Mouse (Mus musculus): ENCODE data around the gene Dcaf10. TPM values are rescaled to one million over a fixed set of nuclear protein-coding genes. Genes with fewer than 3 reads are reported as not detected.

Dcaf10 gene
- total and polyA plus RNA-seq, 3 experiments = 4.2 to 11.3 (median 10.8) TPM

GRCm38 (mm10) chr4:45418229-45418950, 76.5 kb downstream of the Dcaf10 start:
- Histone ChIP-seq H3K79me2 (replicated peaks; ENCODE audit: control insufficient read depth, insufficient read depth, low read length) (no peaks in the 10 kb centered on the region), H3K9ac (ENCODE audit: low read depth, low read length) (no peak overlapping the region; the same call in 1 of the 2 replicates), H3K4me1 (ENCODE audit: control insufficient read depth, insufficient read depth, low read length) (peaks cover 18% of the 10 kb centered on the region), H3K36me3 (ENCODE audit: control insufficient read depth, insufficient read depth, low read length) (no peaks in the 10 kb centered on the region), H3K4me3 (no peak overlapping the region), H3K27ac (no peak overlapping the region), H3K27me3 (ENCODE audit: control insufficient read depth, insufficient read depth, low read length) (no peaks in the 10 kb centered on the region)
- intact Hi-C loops (cut with DNase I) = loop anchor here (2.0 to 5.0 kb wide), 2 partner anchors 110 to 354 kb away; no protein-coding TSS in a partner anchor
- peak; percentile 54 to 72 for DNase-seq
- peak; percentile 82; the same call in 1 of the 2 replicates for TF ChIP-seq EP300 (IDR thresholded peaks at IDR 0.05; ENCODE audit: insufficient read depth, low read depth, low read length)
- peak; percentile 63 for TF ChIP-seq CTCF (IDR thresholded peaks at IDR 0.05)
- no peak for TF ChIP-seq POLR2A (IDR thresholded peaks at IDR 0.05; ENCODE audit: insufficient read depth, low read depth, low read length)
- 20% methylated on average over 10 of the region's 11 CpGs for WGBS

DNA sequence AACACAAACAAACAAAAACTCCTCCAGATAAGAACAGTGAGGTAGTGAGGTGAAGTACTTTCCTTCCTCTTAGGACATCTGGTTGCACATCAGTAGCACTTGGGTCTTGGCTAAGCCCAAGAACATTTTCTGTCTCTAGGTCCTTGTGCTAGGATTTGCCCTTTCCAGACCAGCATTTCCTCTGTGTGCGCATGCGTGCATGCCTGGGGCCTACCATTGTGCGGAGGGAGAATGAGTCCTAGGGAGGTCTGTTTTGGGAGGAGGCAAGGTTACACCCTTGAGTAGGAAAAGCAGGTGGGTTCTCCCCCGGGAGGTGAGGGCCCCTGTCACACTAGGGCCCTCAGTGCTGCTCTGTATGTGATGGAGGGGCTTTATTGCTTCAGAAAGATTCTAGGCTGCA, 77.2 kb downstream of the Dcaf10 start:
- intact Hi-C loops (cut with DNase I) = loop anchor here (2.0 to 5.0 kb wide), 2 partner anchors 110 to 353 kb away; no protein-coding TSS in a partner anchor
- no peak for DNase-seq
- WGBS = 87% methylated on average over 4 of the region's 4 CpGs
- Histone ChIP-seq H3K27ac (no peak overlapping the region), H3K27me3 (ENCODE audit: control insufficient read depth, insufficient read depth, low read length) (no peaks in the 10 kb centered on the region), H3K36me3 (ENCODE audit: control insufficient read depth, insufficient read depth, low read length) (no peaks in the 10 kb centered on the region), H3K4me3 (no peak overlapping the region), H3K9ac (ENCODE audit: low read depth, low read length) (no peak overlapping the region), H3K79me2 (replicated peaks; ENCODE audit: control insufficient read depth, insufficient read depth, low read length) (no peaks in the 10 kb centered on the region), H3K4me1 (ENCODE audit: control insufficient read depth, insufficient read depth, low read length) (peaks cover 20% of the 10 kb centered on the region)
- no peak for TF ChIP-seq POLR2A (IDR thresholded peaks at IDR 0.05; ENCODE audit: insufficient read depth, low read depth, low read length)
- TF ChIP-seq EP300 (IDR thresholded peaks at IDR 0.05; ENCODE audit: insufficient read depth, low read depth, low read length) = no peak
- TF ChIP-seq CTCF (IDR thresholded peaks at IDR 0.05) = no peak

DNA sequence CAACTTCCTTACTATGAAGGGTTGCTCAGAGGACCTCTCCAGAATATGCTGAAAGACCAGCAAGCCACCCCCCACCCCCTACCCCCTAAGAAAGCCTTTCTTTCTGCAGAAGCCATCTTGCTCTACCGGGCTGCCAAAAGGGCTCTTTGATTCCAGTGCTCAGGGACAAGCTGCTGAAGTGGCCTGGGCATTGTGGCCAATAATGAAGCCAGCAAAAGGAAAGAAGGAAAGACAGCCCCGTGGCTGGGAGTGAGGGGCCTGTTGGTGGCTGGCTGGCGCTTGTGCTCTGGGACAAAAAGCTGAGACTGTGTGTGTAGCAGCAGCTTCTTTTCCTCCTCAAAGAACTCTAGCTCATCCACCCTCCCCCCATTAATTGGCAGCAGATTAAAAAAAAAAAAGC, 78.8 kb downstream of the Dcaf10 start:
- Histone ChIP-seq H3K79me2 (replicated peaks; ENCODE audit: control insufficient read depth, insufficient read depth, low read length) (no peaks in the 10 kb centered on the region), H3K36me3 (ENCODE audit: control insufficient read depth, insufficient read depth, low read length) (no peaks in the 10 kb centered on the region), H3K27me3 (ENCODE audit: control insufficient read depth, insufficient read depth, low read length) (no peaks in the 10 kb centered on the region), H3K4me3 (no peak overlapping the region), H3K4me1 (ENCODE audit: control insufficient read depth, insufficient read depth, low read length) (peaks cover 20% of the 10 kb centered on the region), H3K27ac (no peak overlapping the region), H3K9ac (ENCODE audit: low read depth, low read length) (no peak overlapping the region)
- no peak for DNase-seq
- TF ChIP-seq POLR2A (IDR thresholded peaks at IDR 0.05; ENCODE audit: insufficient read depth, low read depth, low read length) (no peak), CTCF (IDR thresholded peaks at IDR 0.05) (no peak), EP300 (IDR thresholded peaks at IDR 0.05; ENCODE audit: insufficient read depth, low read depth, low read length) (no peak)
- WGBS = 40% methylated on average over 3 of the region's 3 CpGs
- intact Hi-C loops (cut with DNase I) = no loop called here

GRCm38 (mm10) chr4:45421519-45422260, 79.8 kb downstream of the Dcaf10 start:
- H3K9ac ChIP-seq (ENCODE audit: low read depth, low read length) = no peak overlapping the region

DNA sequence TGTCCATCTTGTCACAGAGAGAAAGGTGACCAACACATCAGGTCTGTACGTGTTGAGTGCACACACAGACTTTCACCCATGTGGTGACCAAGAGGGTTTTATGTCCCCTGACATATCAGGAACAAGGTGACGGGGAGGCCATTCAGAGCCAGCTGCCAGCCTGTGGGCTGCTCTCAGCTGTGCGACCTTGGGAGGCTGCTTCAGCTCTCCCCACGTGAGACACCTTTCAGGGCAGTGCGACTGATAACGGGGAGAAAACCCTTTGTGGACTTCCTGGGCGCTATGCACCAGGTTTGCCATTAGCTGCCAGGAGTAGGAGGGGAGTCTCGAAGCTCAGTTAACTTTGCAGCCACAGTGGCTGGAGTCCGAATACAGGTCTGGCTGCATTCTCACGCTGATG, 80.7 kb downstream of the Dcaf10 start:
- DNase-seq = no peak
- Histone ChIP-seq H3K79me2 (replicated peaks; ENCODE audit: control insufficient read depth, insufficient read depth, low read length) (no peaks in the 10 kb centered on the region), H3K4me1 (ENCODE audit: control insufficient read depth, insufficient read depth, low read length) (peaks cover 20% of the 10 kb centered on the region), H3K9ac (ENCODE audit: low read depth, low read length) (no peak overlapping the region), H3K36me3 (ENCODE audit: control insufficient read depth, insufficient read depth, low read length) (no peaks in the 10 kb centered on the region), H3K27ac (no peak overlapping the region), H3K27me3 (ENCODE audit: control insufficient read depth, insufficient read depth, low read length) (no peaks in the 10 kb centered on the region), H3K4me3 (no peak overlapping the region)
- TF ChIP-seq CTCF (IDR thresholded peaks at IDR 0.05) = no peak
- no peak for TF ChIP-seq EP300 (IDR thresholded peaks at IDR 0.05; ENCODE audit: insufficient read depth, low read depth, low read length)
- TF ChIP-seq POLR2A (IDR thresholded peaks at IDR 0.05; ENCODE audit: insufficient read depth, low read depth, low read length) = no peak
- WGBS = 75% methylated on average over 10 of the region's 10 CpGs
- intact Hi-C loops (cut with DNase I) = no loop called here

More at GRCm38 (mm10) chr4:45421519-45422260, 79.8 kb downstream of the Dcaf10 start:
- Histone ChIP-seq H3K27ac (no peak overlapping the region; the same call in 1 of the 2 replicates), H3K27me3 (ENCODE audit: control insufficient read depth, insufficient read depth, low read length) (no peaks in the 10 kb centered on the region), H3K36me3 (ENCODE audit: control insufficient read depth, insufficient read depth, low read length) (no peaks in the 10 kb centered on the region), H3K4me3 (no peak overlapping the region), H3K4me1 (ENCODE audit: control insufficient read depth, insufficient read depth, low read length) (peaks cover 20% of the 10 kb centered on the region), H3K79me2 (replicated peaks; ENCODE audit: control insufficient read depth, insufficient read depth, low read length) (no peaks in the 10 kb centered on the region)
- 56% methylated on average over 11 of the region's 11 CpGs for WGBS
- intact Hi-C loops (cut with DNase I) = no loop called here
- TF ChIP-seq CTCF (IDR thresholded peaks at IDR 0.05) (no peak), EP300 (IDR thresholded peaks at IDR 0.05; ENCODE audit: insufficient read depth, low read depth, low read length) (0 out of 2 replicates have a peak, but pooled peaks have one; percentile 14), POLR2A (IDR thresholded peaks at IDR 0.05; ENCODE audit: insufficient read depth, low read depth, low read length) (no peak)
- no peak for DNase-seq
